Mouse (Mus musculus) midbrain, embryonic 15.5 days (tissue): ENCODE data around the gene Klf13. TPM values are rescaled to one million over a fixed set of nuclear protein-coding genes. Genes with fewer than 3 reads are reported as not detected.

Experiments
- ATAC-seq: fragments of 200-750 bp; cut with Nextera tagmentation; replicated peaks from 2 replicates; pipeline ENCODE4 v1.8.0; 2017; ENCODE audit warnings: moderate TSS enrichment
- H3K27ac ChIP-seq: fragments of 300-500 bp; sonication (generic); 2 replicates; pipeline ENCODE4 v1.5.1; 2015; ENCODE audit warnings: mild to moderate bottlenecking, inconsistent platforms
- H3K27me3 ChIP-seq: fragments of 300-500 bp; sonication (generic); replicated peaks from 2 replicates; pipeline ENCODE4 v1.6.1; 2015; ENCODE audit warnings: inconsistent platforms
- H3K36me3 ChIP-seq: fragments of 300-500 bp; sonication (generic); replicated peaks from 2 replicates; pipeline ENCODE4 v1.6.1; 2015; ENCODE audit warnings: inconsistent platforms
- H3K4me1 ChIP-seq: fragments of 300-500 bp; sonication (generic); 2 replicates; pipeline ENCODE4 v1.6.1; 2015; ENCODE audit warnings: inconsistent platforms
- H3K4me2 ChIP-seq: fragments of 300-500 bp; sonication (generic); 2 replicates; pipeline ENCODE4 v1.6.1; 2015; ENCODE audit warnings: inconsistent platforms, mild to moderate bottlenecking, moderate library complexity
- H3K4me3 ChIP-seq: fragments of 300-500 bp; sonication (generic); 2 replicates; pipeline ENCODE4 v1.5.1; 2015; ENCODE audit warnings: mild to moderate bottlenecking, inconsistent platforms
- H3K9ac ChIP-seq: fragments of 300-500 bp; sonication (generic); 2 replicates; pipeline ENCODE4 v1.6.1; 2015; ENCODE audit warnings: mild to moderate bottlenecking, inconsistent platforms
- H3K9me3 ChIP-seq: fragments of 300-500 bp; sonication (generic); 2 replicates; pipeline ENCODE4 v1.6.1; 2016; ENCODE audit warnings: inconsistent platforms
- WGBS: fragments of 180-500 bp; shearing (Covaris S2); methylation state at CpG from one replicate; pipeline ENCODE4 v1.1.7; 2015; ENCODE audit warnings: mixed read lengths; 5-methylcytosine and 5-hydroxymethylcytosine counted together
- polyA plus RNA-seq: library from polyadenylated mRNA; unstranded; fragments of >200 nt; fragmentation: Nextera tagmentation; extraction: Ambion mirVana; gene quantifications from 2 replicates; pipeline ENCODE4 v1.2.1, GENCODE M21; 2015

The Klf13 gene
- polyA plus RNA-seq, 1 experiment from 2014 or later: 21.7 TPM

DNA sequence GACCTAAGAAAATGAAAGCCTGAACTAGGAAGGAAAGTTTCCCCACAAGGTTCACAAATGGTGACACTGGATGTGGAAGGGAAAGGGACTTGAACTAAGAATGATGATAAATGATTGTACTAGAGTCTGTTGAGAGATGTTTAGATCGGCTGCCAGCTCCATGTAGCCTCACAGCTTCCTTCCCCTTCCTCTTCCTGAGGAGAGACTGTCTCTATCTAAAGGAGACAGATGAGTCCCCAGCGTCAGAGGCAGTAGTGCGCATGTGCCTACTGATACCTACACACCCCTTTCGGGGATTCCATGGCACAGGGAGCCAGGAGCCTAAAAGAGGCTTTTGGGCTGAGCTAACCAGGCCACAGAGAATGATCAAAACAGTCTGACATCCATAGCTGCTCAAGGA, 2.8 kb upstream of the Klf13 start:
- WGBS: 91% methylated on average over 4 of the region's 4 CpGs
- no peaks in the 10 kb centered on the region for H3K27me3 ChIP-seq
- H3K9ac ChIP-seq: no peak overlapping the region
- no peaks in the 10 kb centered on the region for H3K36me3 ChIP-seq
- H3K9me3 ChIP-seq: no peaks in the 10 kb centered on the region
- ATAC-seq: no peak
- H3K4me1 ChIP-seq: peaks cover 8% of the 10 kb centered on the region
- H3K4me2 ChIP-seq: no peak overlapping the region
- no peak overlapping the region for H3K27ac ChIP-seq
- no peak overlapping the region for H3K4me3 ChIP-seq

- Histone ChIP-seq H3K4me2 (no peak overlapping the region), H3K4me1 (peaks cover 12% of the 10 kb centered on the region), H3K27me3 (no peaks in the 10 kb centered on the region), H3K27ac (no peak overlapping the region), H3K36me3 (no peaks in the 10 kb centered on the region), H3K4me3 (no peak overlapping the region), H3K9me3 (no peaks in the 10 kb centered on the region), H3K9ac (no peak overlapping the region)
- WGBS: 89% methylated on average over 3 of the region's 3 CpGs
- no peak for ATAC-seq
These were observed 2.3 kb upstream of the Klf13 start for GRCm38 (mm10) chr7:63941050-63941449.

DNA sequence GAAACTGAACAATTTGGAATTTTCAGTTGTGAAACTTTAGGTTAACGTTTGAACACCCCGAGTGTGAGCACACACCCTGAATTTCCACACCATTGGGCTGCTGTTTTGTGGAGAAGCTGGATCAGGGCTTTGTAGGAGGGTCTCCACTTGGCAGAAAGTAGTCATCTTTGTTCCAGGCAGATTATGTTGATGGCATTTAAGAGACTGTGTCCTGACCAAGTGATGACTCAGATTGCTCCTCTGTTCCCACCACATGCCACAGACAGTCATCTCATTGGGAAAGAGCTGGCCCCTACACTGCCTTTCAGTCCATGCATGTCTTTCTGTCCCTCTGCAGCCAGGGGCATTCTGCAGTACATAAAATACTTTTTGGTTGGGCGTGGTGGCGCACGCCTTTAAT, 1.6 kb upstream of the Klf13 start:
- Histone ChIP-seq H3K36me3 (no peaks in the 10 kb centered on the region), H3K27me3 (no peaks in the 10 kb centered on the region), H3K9me3 (no peaks in the 10 kb centered on the region), H3K4me3 (no peak overlapping the region), H3K4me2 (peak overlapping the region; percentile 95; the same call in 1 of the 2 replicates), H3K27ac (peak overlapping the region; percentile 92; the same call in 1 of the 2 replicates), H3K9ac (no peak overlapping the region), H3K4me1 (peaks cover 19% of the 10 kb centered on the region)
- ATAC-seq: no peak
- 87% methylated on average over 5 of the region's 5 CpGs for WGBS

DNA sequence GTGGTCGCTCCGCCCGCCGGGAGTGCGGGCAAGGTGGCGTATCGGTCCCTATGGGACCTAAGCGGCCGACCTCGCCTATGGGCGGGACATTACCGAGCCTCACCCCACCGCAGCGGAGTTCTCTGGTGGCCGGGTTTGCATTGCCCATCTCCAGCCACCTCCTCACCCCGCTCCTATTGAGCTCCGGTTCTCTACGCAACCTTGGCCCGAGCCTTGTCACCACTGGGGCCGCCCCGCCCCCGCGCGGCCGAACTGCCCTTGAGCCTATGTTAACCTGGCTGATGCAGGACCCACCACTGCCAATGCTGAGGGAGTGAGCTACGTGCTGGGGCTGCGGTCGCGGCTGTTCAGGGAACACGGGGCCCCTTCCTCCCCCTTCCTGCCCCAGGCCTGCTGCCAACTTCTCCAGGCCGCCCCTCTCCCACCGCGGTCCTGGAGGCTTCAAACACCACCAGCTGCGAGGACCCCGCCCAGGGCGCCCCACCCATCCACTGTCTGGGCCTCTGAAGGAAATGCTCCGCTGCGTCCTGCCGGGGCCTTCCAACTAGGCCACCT, 759 bp upstream of the Klf13 start:
- WGBS: 0% methylated on average over 38 of the region's 39 CpGs

GRCm38 (mm10) chr7:63938066-63938913, 425 bp downstream of the Klf13 start:
- no peaks in the 10 kb centered on the region for H3K9me3 ChIP-seq
- H3K9ac ChIP-seq: peak overlapping the region; percentile 91
- peak overlapping the region; percentile 87 for H3K4me3 ChIP-seq
- peak overlapping the region; percentile 92 for H3K27ac ChIP-seq
- no peaks in the 10 kb centered on the region for H3K36me3 ChIP-seq
- ATAC-seq: peak; percentile 82
- H3K4me2 ChIP-seq: peak overlapping the region; percentile 95
- H3K4me1 ChIP-seq: peaks cover 35% of the 10 kb centered on the region
- WGBS: under 1% methylated on average over 111 of the region's 121 CpGs
- H3K27me3 ChIP-seq: no peaks in the 10 kb centered on the region

More for the DNA sequence above, 759 bp upstream of the Klf13 start:
- H3K27me3 ChIP-seq: no peaks in the 10 kb centered on the region
- ATAC-seq: peak; percentile 61
- H3K9me3 ChIP-seq: no peaks in the 10 kb centered on the region
- H3K4me2 ChIP-seq: peak overlapping the region; percentile 95
- peak overlapping the region; percentile 72 for H3K9ac ChIP-seq
- peak overlapping the region; percentile 92 for H3K27ac ChIP-seq
- H3K4me1 ChIP-seq: peaks cover 28% of the 10 kb centered on the region
- peak overlapping the region; percentile 87 for H3K4me3 ChIP-seq
- no peaks in the 10 kb centered on the region for H3K36me3 ChIP-seq

DNA sequence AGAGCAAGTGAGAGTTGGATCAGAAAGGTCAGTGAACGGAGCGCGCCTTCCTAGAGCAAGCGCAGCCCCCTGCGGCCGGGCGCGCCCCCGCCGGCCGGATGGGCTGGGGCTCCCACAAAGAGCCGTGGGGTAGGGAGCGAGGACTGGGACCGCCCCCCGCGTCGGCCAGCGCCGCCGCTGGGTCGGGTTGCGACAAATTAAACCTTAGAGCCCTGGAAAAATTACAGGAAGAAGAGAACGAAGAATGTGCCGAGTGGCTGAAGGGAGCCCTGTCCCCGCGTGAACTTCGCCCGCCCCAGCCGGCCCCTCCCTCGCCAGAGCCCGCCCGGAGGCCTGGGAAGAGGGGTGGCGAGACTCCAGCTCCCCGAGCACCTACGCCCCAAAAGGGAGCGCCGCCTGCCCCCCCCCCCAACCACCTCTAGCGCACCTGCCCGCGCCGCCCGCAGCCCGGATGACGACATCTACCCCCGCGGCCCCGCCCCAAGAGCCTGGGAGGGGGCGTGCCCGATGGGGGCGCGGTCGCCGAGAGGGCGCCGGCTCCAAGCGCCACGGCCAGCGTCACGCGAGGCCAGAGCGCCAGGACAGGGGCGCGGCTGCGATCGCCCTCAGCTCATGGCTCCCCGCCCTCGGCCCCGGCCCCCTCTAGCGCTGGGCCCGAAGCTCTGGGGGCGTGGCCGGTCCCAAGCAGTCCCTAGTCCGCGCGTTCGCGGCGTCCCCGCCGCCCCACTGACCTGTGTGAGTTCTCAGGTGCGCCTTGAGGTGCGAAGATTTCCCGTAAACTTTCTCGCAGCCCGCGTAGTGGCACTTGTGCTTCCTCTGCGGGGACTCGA, 1.3 kb downstream of the Klf13 start:
- H3K36me3 ChIP-seq: no peaks in the 10 kb centered on the region
- H3K4me2 ChIP-seq: peak overlapping the region; percentile 95
- no peaks in the 10 kb centered on the region for H3K9me3 ChIP-seq
- H3K9ac ChIP-seq: peak overlapping the region; percentile 91
- H3K4me1 ChIP-seq: peaks cover 35% of the 10 kb centered on the region
- under 1% methylated on average over 76 of the region's 88 CpGs for WGBS
- peak overlapping the region; percentile 87 for H3K4me3 ChIP-seq
- H3K27ac ChIP-seq: peak overlapping the region; percentile 92
- ATAC-seq: peak; percentile 8
- no peaks in the 10 kb centered on the region for H3K27me3 ChIP-seq

GRCm38 (mm10) chr7:63936986-63937235, 1.8 kb downstream of the Klf13 start:
- ATAC-seq: no peak
- H3K4me3 ChIP-seq: peak overlapping the region; percentile 87
- H3K4me2 ChIP-seq: peak overlapping the region; percentile 95
- no peaks in the 10 kb centered on the region for H3K27me3 ChIP-seq
- 0% methylated on average over 11 of the region's 11 CpGs for WGBS
- peaks cover 35% of the 10 kb centered on the region for H3K4me1 ChIP-seq
- no peaks in the 10 kb centered on the region for H3K36me3 ChIP-seq
- H3K27ac ChIP-seq: peak overlapping the region; percentile 92
- no peaks in the 10 kb centered on the region for H3K9me3 ChIP-seq
- peak overlapping the region; percentile 91 for H3K9ac ChIP-seq

GRCm38 (mm10) chr7:63936188-63936985, 2.3 kb downstream of the Klf13 start:
- H3K27ac ChIP-seq: peak overlapping the region; percentile 92
- H3K36me3 ChIP-seq: no peaks in the 10 kb centered on the region
- peak overlapping the region; percentile 91 for H3K9ac ChIP-seq
- H3K27me3 ChIP-seq: no peaks in the 10 kb centered on the region
- peak overlapping the region; percentile 95 for H3K4me2 ChIP-seq
- WGBS: under 1% methylated on average over 34 of the region's 34 CpGs
- H3K9me3 ChIP-seq: no peaks in the 10 kb centered on the region
- ATAC-seq: no peak
- H3K4me3 ChIP-seq: peak overlapping the region; percentile 87
- H3K4me1 ChIP-seq: peaks cover 35% of the 10 kb centered on the region

- Histone ChIP-seq H3K9me3 (no peaks in the 10 kb centered on the region), H3K27me3 (no peaks in the 10 kb centered on the region), H3K4me2 (peak overlapping the region; percentile 95), H3K27ac (peak overlapping the region; percentile 35; the same call in 1 of the 2 replicates), H3K4me3 (peak overlapping the region; percentile 87), H3K4me1 (peaks cover 35% of the 10 kb centered on the region), H3K9ac (peak overlapping the region; percentile 91), H3K36me3 (no peaks in the 10 kb centered on the region)
- ATAC-seq: no peak
- WGBS: 7% methylated on average over 8 of the region's 8 CpGs
These were observed 2.9 kb downstream of the Klf13 start for GRCm38 (mm10) chr7:63935809-63936187.

DNA sequence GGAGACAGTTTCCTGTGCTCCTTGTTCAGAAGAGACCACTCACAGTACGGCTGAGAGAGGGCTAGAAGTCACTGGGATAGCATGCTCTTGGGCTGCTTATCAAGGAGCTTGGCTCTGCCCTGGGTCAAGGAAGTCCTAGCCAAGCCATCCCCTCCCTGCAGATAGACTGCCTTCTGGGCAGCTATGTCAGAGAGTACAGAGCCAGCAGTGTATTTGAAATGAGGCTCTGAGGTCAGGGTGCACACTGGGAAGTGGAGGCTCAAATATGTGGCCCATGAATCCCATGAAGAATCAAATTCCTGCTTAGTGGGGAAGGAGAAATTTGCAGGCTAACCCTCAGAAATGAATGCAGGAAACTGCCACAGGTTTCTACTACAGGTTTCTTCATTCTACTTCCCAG, 4.2 kb downstream of the Klf13 start:
- H3K9ac ChIP-seq: no peak overlapping the region
- 56% methylated on average over 1 of the region's 1 CpGs for WGBS
- H3K4me3 ChIP-seq: 0 out of 2 replicates have a peak overlapping the region, but pooled peaks have one; percentile 6

GRCm38 (mm10) chr7:63933905-63934304, 4.8 kb downstream of the Klf13 start:
- WGBS: 76% methylated on average over 6 of the region's 6 CpGs
- Histone ChIP-seq H3K36me3 (no peaks in the 10 kb centered on the region), H3K9me3 (no peaks in the 10 kb centered on the region), H3K4me1 (peaks cover 29% of the 10 kb centered on the region), H3K27me3 (no peaks in the 10 kb centered on the region), H3K27ac (no peak overlapping the region), H3K9ac (no peak overlapping the region), H3K4me2 (no peak overlapping the region), H3K4me3 (no peak overlapping the region)
- no peak for ATAC-seq

More for the DNA sequence above, 4.2 kb downstream of the Klf13 start:
- no peak overlapping the region for H3K27ac ChIP-seq
- H3K9me3 ChIP-seq: no peaks in the 10 kb centered on the region
- peak overlapping the region; percentile 95 for H3K4me2 ChIP-seq
- no peak for ATAC-seq
- H3K27me3 ChIP-seq: no peaks in the 10 kb centered on the region
- peaks cover 29% of the 10 kb centered on the region for H3K4me1 ChIP-seq
- no peaks in the 10 kb centered on the region for H3K36me3 ChIP-seq
